Mouse (Mus musculus): ENCODE results near the gene Acss2. TPM values are rescaled to one million over a fixed set of nuclear protein-coding genes. Genes with fewer than 3 reads are reported as not detected.
A peak's percentile ranks its signal among the peaks of the same experiment; 100 is the strongest.
"Not testable (repeated sequence)": the region's sequence is repeated elsewhere in the genome, so short reads cannot be mapped to it uniquely, and the experiment has no call there.

The Acss2 gene
- total RNA-seq, 2 experiments from 2014 or later: 30.8 to 32.1 TPM

DNA sequence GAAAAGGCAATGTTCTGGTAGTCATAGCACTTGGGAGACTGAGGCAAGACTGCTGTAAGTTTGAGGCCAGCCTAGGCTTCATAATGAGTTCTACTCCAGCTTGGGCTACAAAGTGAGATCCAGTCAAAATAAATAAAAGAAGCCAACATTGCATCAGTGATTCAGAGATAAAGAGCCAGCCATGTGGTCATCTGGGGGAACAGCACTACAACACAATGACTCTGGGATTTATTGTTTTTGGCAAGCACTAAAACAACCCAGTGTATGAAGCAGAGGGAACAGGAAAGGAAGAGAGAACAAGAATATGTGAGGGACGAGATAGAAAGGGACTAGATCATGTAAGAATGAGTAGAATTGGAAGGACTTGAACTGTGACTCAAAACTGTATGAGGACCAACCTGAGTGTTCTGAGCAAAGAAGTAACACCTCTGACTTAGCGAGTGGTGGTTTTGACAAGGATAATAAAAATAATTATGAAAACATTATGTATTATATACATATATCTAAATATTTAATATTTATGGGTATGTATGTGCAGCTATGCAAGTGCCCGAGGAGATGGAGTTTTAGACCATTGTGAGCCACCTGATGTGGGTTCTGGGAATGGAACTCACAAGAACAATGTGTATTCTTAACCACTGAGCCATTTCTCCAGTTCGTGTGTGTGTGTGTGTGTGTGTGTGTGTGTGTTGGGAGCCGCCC lies 20.2 kb downstream of the Acss2 start:
- no peak for DNase-seq (ENCODE audit: low spot score in 2 of 2)

DNA sequence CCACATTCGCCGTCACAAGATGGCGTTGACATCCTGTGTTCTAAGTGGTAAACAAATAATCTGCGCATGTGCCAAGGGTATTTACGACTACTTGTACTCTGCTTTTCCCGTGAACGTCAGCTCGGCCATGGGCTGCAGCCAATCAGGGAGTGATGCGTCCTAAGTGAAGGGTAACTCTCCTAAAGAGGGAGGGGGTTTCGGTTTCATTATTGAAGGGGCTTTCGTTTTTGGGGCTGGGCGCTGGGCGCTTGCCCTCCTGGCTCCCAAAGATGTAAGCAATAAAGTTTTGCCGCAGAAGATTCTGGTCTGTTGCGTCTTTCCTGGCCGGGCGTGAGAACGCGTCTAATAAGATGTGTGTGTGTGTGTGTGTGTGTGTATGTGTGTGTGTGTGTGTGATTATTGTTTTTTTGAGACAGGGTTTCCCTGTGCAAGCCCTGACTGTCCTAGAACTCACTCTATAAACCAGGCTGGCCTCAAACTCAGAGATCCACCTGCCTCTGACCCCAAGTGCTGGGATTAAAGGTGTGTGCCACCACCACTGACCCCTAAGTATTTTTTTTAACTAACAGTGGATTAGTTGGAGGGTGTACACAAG lies 20.8 kb downstream of the Acss2 start:
- DNase-seq (ENCODE audit: low spot score in 2 of 2): not testable (repeated sequence)

DNA sequence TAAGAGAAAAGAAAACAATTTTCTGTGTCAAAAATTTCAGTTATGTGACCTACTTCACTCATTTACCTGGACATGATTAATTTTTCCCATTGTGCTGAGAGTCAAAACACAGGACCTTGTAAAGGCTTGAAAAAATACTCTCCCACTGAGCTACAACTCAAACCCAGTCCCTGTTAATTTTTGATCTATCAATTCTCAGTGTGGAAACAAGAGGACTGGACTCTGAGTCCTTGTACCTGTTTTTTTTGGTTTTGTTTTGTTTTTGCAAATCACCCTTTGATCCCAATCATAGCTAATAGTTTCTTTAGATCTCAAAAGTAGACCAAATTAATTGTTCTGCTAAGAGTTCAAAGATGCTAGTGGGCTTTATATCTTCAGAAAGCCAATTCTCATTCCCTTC lies 21.9 kb downstream of the Acss2 start:
- DNase-seq (ENCODE audit: low spot score in 2 of 2): no peak

DNA sequence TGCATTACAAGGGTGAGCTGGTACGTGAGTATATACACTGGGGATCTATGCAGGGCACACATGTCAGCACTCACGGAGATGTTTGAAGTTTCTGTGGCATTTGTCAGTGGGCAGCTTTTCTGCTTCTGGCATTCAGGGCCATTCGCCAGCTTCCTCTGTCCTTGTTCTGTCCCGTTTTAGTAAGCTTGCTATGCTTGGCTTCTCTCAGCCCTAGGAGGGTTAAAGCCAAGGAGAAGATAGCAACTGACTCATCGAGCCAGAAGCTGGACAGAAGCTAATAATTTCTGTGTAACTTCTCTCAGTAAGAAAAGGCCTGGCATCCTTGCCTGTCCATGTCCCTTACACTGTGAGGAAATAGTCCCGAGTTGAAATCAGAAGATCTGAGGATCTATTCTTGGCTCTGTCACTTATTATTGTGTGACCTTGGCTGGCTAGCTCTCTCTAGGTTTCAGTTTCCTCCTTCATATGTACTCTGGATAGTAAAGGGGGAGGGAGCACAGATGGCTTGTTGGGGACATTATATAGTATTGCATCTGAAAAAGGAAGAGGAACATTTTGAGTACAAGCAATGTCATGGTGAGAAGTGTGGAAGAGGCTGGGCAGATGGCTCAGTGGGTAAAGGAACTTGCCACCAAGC lies 23.2 kb downstream of the Acss2 start:
- no peak for DNase-seq (ENCODE audit: low spot score in 2 of 2)

DNA sequence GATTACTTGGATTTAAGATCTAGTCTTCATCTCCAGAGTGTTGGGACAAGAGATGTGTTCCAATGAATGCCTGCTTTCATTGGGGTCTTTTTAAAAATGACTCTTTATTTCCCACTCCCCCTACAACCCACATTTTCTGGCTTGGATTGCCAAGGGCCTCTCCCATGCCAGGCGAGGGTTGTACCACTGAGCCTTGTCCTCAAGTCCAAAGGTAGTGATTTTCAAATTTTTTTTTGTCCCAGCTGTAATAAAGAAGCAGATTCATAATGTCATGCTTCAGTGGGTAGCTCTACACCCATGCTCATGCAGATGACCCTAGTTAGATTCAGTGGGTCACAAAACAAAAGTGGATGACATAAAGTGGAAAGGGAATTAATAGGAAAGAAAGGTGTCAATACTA lies 29.2 kb downstream of the Acss2 start:
- DNase-seq (ENCODE audit: low spot score in 2 of 2): no peak

DNA sequence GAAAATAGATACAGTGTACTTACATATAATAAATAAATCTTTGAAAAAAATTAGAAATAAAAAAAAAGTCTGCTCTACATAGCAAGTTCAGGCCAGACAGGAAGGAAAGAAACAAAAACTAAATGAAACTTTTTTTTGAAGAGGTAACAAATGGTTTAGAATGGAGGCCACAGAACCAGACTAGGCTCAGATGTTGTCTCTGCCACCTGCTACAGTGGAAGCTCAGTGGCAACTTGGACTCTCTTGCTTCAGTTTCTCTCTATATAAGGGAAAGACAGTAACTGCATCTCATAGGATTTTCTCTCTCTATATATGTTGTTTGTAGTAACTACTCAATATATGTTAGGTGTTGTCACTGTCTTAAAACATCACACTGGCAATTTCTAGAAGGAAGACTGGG lies 34.6 kb downstream of the Acss2 start:
- no peak for DNase-seq (ENCODE audit: low spot score in 2 of 2)

DNA sequence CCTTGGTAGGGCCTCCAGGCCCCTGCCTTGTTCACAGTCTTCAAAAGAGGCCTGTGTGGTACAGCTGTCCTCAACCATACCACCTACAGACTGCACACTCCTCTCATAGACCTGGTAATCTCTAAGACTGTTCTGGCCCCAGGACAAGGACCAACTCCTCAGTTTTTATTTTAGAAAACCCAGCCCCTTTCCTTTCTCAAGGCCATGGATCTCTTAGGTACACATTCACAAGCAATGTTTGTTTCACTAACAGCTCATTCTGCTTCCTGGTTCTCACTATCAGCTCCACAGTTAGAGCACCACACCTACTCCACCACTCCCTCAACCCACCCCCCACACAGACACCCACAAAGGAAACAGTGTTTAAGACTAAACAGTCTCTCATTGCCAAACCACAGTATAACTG lies 35.2 kb downstream of the Acss2 start:
- DNase-seq (ENCODE audit: low spot score in 2 of 2): no peak

DNA sequence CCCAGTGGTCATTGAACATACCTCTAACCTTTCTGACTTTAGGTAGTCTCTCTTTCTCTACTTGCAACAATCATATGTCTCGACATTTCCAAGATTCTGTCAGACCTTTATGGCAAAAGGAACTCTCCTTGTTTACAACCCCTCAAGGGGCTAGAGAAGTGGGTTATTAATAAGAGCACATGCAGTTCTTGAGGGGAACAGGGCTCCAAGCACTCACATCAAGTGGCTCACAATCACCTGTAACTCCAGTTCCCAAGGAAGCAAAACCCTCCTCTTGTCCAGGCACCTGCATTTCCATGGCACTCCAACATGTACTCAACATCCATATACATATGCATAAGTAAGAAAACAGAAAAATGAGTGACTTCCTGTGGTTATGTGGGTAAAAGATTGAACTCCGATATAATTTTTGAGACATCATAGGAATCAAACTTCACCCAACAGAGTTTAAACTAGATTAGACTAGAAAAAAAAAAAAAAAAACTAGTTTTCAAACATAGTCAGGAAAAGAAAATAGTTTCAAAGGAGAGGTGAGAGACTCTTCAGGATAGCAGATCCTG lies 36.8 kb downstream of the Acss2 start:
- no peak for DNase-seq (ENCODE audit: low spot score in 2 of 2)

DNA sequence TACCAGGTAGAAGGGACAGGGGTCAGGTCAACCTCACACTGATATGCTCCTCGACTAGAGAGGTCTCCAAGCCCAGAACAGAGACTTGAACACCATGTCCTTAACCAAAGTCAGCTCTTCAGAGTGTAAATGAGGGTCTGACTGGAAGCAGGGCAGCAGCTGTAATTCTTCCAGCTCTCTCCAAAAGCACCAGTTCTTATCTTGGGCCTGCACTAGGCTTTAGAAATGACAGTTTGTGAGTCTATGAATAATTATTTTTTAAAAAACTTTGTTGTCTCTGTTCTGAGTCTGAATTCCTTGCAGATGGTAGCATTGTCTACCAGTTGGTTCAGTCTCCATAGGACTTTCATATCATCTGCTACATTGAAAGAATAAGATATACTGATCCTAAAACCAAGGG lies 44.5 kb downstream of the Acss2 start:
- DNase-seq (ENCODE audit: low spot score in 2 of 2): no peak

DNA sequence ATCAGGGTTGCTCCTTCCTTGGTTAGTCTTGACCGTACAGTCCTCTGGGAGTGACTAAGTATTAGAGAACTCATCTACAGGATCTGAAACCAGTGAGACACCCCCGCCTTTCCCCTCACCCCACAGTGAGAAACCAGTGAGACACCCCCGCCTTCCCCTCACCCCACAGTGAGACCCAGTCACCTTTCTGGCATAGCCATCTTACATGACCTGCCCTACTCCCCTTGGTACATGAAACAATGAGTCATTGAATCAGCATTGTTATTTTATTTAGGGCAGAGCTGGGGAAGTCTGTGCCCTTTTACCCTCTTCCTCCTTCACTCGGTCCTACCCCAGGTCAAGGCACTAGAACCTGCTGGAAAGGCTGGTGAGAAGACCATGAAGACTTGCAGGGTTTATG lies 45.2 kb downstream of the Acss2 start:
- no peak for DNase-seq (ENCODE audit: low spot score in 2 of 2)

DNA sequence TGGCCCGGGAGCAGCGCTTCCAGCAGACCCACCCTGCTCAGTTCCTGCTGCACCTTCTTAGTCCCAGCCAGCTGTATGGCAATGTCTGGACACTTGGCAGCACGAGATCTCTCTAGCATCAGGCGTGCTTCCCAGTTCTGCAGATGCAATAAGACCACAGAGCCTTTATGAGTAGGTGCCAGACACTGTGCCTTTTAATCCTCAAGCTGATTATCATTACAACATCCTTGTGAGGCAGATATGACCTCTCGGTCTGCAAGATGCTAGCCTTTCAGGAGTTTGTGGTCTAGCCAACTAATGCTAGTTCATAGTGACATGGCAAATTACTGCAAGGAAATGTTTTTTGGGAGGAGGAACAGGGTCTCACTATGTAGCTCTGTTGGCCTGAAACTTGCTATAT lies 50.0 kb downstream of the Acss2 start:
- no peak for DNase-seq (ENCODE audit: low spot score in 2 of 2)

DNA sequence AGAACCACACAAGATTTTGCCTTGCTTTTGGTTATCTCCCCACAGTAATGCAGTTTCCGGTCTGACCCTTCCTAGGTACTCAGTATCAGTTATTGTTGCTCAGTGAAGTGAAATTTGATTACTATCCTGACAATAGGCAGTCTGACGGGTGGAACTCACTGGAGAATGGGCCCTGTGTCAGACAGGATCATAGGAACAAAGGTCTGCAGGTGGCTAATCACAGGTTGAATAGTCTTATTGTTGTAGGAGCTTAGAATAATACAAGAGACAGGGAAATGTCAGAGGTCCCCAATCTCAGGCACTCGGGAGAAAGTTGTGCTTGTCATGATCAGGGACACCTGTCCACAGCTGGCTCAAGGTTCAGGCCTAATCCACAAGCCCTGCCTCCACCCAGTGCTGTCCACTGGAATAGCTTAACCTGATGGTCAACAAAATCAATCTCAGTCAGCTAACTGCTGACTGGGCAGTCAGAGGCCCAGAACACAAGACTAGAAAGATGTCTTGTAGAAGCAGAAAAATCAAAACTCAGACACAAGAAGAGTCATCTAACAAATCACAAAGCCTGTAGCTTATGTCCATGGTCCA lies 51.6 kb downstream of the Acss2 start:
- DNase-seq (ENCODE audit: low spot score in 2 of 2): no peak

DNA sequence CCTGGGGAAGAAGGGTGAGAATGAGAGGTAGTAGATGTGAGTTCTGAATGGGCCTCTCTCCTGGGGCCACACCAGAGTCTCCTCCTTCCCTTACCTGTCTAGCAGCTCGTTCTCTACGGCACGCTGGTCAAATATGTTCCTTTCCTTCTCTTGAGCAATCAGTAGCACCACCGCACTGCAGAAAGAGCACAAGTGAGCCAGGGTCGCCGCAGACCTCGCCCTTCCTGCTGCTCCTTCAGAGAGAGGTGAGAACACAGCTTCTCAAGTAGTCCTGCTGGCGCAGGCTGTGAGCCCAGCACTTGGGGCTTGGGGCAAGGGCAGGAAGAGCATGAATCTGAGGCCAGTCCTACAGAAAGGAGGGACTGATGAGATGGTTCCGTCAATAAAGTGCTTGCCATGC lies 55.3 kb downstream of the Acss2 start:
- DNase-seq (ENCODE audit: low spot score in 2 of 2): no peak

DNA sequence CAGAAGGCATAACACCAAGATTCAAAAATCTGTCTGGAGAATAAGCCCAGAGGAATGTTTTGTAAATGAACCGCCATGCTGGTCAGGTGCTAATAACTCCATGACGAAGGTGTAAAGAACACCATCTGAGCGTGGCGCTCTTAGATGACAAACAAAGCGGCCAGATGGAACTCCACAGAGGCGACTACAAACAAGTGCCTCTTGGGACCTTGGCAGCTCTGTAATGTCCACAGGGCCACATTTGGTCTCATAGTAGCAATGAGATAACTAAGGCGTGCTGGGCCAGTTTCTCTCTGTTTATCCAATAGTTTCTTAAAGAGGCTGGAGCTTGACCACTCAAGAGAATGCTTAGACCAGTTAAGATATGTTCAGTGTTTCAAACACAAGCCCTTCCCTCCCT lies 56.2 kb downstream of the Acss2 start:
- DNase-seq (ENCODE audit: low spot score in 2 of 2): no peak

DNA sequence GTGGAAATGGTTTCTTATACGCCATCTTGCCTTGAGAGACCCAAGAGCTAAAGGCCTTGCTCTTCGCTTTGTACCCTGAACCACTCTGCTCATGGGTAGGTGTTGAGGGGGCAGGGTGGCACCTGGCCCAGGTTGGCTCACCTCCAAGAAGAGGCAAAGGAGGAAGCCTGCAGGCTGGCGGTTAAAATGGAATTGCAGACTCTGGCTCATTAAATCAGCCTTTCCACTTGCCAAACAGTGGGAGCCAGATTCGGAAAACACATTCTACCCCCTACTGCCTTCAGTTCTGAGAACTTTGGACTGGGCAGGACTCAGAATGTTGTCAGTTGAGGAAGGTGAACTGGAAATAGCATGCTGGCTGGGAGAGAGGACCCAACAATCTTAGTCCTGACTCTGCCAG lies 57.0 kb downstream of the Acss2 start:
- DNase-seq (ENCODE audit: low spot score in 2 of 2): no peak

DNA sequence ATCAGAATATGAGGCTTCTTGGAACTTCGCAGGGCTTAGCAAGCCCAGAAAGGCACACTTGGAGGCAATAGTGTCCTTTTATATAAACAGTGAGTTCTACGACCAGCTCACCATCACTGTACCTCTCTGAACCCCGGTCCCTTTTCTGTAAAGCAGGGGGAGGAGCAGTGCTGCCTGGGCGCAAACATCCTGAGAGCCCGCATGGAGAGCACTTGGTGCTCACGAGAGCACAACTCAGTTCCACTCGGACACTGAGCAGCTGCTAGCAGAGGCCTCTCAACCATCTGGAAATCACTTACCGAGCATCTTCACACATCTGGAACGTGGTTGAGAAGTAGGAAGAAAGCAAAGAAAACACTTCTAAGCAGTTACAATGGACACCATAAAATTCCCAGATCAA lies 58.9 kb downstream of the Acss2 start:
- DNase-seq (ENCODE audit: low spot score in 2 of 2): no peak

DNA sequence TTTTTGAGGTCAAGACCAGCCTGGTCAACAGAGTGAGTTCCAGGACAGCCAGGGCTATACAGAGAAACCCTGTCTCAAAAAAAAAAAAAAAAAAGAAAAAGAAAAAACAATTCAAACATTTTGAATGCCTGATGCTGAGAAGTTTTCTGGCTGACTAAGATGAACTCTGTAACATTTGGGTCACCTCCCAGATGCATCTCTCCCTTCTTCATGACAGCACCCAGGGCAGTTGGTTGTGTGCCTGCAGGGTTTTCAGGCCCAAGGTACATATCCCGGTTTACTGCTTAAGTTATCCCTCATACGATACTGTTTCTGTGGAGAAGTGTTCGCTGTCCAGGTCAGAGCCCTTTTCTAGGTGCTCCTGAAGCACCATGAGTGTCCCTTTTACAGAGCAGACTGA lies 62.6 kb downstream of the Acss2 start:
- no peak for DNase-seq (ENCODE audit: low spot score in 2 of 2)

DNA sequence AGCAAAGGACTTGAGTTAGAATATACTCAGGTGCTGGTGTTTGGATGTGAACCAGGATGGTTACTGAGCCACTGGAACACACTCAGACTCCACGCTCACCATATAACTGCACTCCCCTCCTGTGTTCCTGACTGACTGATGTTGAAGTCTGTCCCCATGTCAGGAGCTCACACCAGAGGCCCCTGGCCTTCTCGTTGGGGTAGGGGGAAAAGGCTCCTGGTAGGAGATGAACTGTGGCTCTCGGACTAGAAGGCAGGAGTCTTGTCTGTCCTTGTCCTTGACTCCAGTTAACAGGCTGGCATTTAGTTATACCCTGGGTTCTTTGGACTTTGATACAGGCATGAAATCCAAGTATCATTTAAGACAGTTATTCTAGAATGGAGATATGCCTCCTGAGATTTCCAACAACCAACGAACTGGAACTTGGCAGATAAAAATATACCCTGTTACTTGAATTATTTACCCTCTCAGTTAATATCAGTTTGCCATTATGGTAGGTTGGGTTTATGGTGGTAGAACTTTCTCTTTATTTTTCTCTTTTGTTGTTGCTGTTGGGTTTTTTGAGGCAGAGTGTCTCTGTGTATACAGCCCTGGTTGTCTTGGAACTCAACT lies 64.7 kb downstream of the Acss2 start:
- DNase-seq (ENCODE audit: low spot score in 2 of 2): no peak

DNA sequence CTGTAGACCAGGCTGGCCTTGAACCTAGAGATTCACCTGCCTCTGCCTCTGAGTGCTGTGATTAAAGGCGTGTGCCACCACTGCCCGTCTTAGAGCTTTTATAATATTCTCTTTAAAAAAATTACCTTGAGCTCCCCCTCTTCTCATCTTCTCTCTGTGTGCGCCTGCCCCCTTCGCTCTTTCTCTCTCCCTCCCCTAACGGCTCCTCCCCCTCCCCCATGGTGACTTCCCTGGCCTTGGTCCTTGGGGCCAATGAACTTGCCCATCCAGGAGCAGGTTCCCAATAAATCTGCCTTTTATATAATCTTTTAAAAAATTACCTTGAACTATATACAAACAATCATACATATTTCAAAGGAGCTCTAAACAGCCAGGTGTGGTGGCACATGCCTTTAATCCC lies 65.2 kb downstream of the Acss2 start:
- DNase-seq (ENCODE audit: low spot score in 2 of 2): no peak

DNA sequence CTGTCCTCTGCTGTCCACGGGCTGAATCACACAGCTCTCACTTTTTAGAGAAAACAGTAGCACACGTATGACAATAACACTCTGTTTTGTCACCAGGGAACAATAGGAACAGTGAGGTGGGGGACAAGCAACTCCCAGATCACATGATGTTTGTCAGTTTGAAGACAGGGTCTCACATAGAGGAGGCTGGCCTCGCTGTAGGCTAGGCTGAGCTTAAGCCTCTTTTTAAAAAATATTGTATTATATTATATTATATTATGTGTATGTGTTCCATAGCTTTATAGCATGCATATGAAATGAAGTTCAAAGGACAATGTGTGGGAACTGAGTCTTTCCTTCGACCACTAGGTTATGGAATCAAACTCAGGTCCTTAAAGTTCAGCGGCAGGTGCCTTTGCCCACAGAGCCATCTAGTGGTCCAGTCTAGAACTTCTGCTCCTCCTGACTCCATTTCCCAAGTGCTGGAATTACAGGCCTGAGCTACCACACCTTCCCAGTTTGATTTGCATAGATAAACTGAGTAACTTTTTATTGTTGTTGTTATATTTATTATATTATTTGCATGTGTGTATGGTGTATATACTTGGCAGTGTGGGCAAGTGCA lies 66.3 kb downstream of the Acss2 start:
- peak in 1 of 2 experiments; percentile 39 for DNase-seq (ENCODE audit: low spot score in 2 of 2)

DNA sequence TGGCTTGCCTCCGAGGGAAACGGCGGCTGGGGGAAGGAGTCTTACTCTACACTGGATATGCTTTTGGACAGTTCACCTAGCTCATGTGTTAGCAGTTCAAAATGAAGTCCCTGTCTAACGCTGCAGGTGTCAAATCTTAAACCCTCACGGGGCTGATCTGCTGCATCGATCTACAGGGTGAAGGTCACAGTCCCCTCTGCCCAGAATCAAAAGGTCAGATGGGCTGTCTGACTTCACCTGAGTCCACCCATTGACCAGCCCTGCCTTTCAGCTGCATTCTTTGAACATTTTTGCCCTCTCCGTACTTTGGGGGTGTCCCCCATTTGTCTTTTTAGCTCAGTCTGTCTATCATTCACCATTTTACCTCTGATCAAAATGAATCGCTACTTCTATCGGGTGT lies 67.3 kb downstream of the Acss2 start:
- DNase-seq (ENCODE audit: low spot score in 2 of 2): no peak
